Mouse (Mus musculus) small intestine, adult 2 months (tissue): Measurements from ENCODE around the gene Tspan31.

ENCODE experiments used
- CTCF ChIP-seq: fragments of 200-500 bp; IDR thresholded peaks from 2 replicates; pipeline ENCODE4 v1.5.1; 2012; ENCODE audit warnings: low read depth, mild to moderate bottlenecking, control low read depth, inconsistent platforms, low read length, moderate library complexity, mixed read lengths; ENCODE audit not compliant: insufficient replicate concordance, insufficient read length; ENCODE audit errors: extremely low read depth
- POLR2A ChIP-seq: fragments of 200-500 bp; IDR thresholded peaks from 2 replicates; pipeline ENCODE4 v1.6.1; 2012; ENCODE audit warnings: low read depth, mild to moderate bottlenecking, control low read depth, inconsistent platforms, low read length, moderate library complexity

DNA sequence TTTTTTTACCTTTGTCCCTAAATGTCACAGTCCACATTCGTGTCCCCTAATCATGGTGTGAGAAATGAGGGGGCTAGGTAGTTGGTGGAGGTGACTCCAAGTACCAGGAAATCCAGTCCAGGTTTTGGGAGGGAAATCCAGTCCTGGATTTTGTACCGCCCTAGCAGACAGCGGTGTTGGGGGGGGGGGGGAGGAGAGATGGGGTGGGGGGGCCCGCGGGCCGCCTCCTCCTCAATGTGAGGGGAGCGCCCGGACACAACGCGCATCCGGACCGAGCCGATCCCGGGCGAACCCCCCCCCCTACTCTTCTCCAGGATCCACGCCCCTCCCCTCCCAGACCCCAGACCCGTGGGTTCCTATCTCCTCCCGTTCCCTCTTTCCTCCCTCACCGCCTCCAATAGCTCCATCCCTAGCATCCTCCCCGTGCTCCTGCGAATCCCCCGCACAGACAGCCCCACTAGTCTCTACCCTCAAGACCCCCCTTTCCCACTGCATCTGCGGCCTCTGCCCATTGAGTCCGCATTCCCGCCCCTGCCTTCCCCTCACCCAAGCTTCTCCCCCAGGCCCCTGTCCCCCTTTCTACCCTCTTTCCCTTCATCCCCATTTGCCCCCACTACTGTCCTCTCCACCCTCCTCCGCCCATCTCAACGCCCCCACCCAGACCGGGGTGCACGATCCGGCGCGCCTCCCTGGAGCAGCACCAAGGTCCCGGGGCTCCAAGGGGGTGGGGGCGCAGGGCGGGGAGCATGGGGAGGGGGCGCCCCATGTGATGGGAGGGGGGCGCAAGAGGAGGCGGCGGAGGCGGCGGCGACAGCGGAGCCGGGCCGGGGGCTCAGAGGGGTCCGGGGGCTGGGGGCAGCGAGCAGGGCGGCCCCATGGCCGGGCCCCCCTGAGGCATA, 8.9 kb upstream of the Tspan31 start:
- TF ChIP-seq CTCF: no peak
- no peak for TF ChIP-seq POLR2A
